Mouse (Mus musculus) frontal cortex, adult (tissue): Measurements from ENCODE around the gene Gpr107.

ENCODE experiments used
- ATAC-seq: cut with Nextera tagmentation; 2 replicates; pipeline ENCODE4 v1.9.2; 2017; ENCODE audit warnings: mild to moderate bottlenecking, moderate library complexity, mixed read lengths; ENCODE audit not compliant: low TSS enrichment

Gene Gpr107

GRCm38 (mm10) chr2:31151892-31152812 lies at the start of gene Gpr107:
Gene Gpr107 (plus strand): TSS chr2:31152316.
- ATAC-seq, result peak; percentile 93

GRCm38 (mm10) chr2:31103321-31103720 lies 48.8 kb upstream of the Gpr107 start:
- no peak for ATAC-seq

DNA sequence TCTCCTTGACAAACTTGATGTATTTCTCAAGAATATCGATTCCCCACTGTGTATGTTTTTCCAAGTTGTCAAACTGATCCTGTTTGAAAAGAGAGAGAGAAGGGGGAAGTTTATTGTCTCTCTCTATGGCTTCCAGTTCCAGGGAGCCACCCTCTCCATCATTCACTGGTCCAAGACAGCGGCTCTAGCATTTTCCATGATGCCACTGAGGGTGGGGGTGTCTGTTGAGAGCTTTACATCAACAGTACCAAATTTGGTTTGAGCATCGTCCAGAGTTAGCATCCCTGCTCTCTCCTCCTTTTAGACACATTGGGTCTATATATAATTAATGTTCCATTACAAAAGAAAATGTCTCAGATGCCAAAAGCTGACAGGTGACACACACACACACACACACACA lies 46.8 kb upstream of the Gpr107 start:
- ATAC-seq, result no peak

- no peak for ATAC-seq
Measured at GRCm38 (mm10) chr2:31106004-31106403, 46.1 kb upstream of the Gpr107 start.

GRCm38 (mm10) chr2:31106621-31107320 lies 45.3 kb upstream of the Gpr107 start:
- ATAC-seq, result peak; percentile 54; the same call in 1 of the 2 replicates

GRCm38 (mm10) chr2:31108186-31108585 lies 43.9 kb upstream of the Gpr107 start:
- no peak for ATAC-seq

- ATAC-seq, result 0 out of 2 replicates have a peak, but pooled peaks have one; percentile 53
Measured at GRCm38 (mm10) chr2:31109960-31110548, 42.1 kb upstream of the Gpr107 start.

GRCm38 (mm10) chr2:31111685-31112084 lies 40.4 kb upstream of the Gpr107 start:
- no peak for ATAC-seq

- no peak for ATAC-seq
Measured at GRCm38 (mm10) chr2:31114205-31114604, 37.9 kb upstream of the Gpr107 start.

GRCm38 (mm10) chr2:31115091-31115942 lies 36.8 kb upstream of the Gpr107 start:
- no peak for ATAC-seq

DNA sequence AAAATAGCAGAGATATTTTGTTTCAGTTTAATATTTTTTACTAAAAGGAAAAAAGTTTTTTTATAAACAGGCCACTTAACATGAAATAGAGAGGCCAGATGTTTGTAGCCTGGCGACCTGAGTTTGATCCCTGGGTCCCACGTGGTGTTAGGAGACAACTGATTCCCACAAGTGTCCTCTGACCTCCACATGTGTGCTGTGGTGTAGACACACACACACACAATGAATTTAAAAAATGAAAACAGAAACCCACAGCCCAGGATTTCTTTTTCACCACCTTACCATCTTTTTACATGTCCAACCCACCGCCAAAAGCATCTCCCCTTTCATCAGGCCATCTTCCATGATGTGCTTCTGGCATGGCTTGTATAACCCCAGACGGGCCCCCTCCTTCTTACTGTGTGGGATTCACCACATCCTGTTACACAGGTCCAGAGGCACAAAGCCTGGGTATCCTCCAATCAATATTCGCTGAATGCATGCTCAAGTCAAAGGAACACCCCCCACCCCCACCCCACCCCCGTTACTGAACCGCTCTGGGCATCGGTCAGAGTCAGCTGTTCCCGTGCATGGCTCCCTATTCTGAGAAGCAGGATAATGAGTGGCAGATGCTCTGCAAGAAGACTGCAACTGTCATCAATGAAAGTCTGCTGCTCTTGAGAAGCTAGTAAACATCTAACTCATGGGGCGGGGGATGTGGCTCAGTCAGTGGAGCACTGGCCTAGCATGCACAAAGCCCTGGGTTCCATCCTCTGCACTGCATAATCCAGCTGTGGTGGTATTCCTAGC lies 36.0 kb upstream of the Gpr107 start:
- ATAC-seq, result no peak

DNA sequence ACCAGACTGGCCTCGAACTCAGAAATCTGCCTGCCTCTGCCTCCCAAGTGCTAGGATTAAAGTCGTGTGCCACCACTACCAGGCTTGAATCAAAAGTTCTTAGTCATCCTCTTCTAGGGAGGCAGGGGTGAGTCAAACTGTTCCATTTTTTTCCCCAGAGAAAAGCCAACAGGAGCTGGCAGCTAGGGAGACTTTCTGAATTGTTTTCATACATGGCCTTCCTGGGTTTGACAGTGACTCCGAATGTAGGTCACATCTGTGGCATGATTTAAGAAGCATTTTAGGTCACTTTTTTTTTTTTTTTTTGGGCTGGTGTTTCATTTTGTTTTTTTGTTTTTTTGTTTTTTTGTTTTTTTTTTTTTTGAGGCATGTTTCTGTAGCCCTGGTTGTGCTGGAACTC lies 33.9 kb upstream of the Gpr107 start:
- ATAC-seq, result no peak

DNA sequence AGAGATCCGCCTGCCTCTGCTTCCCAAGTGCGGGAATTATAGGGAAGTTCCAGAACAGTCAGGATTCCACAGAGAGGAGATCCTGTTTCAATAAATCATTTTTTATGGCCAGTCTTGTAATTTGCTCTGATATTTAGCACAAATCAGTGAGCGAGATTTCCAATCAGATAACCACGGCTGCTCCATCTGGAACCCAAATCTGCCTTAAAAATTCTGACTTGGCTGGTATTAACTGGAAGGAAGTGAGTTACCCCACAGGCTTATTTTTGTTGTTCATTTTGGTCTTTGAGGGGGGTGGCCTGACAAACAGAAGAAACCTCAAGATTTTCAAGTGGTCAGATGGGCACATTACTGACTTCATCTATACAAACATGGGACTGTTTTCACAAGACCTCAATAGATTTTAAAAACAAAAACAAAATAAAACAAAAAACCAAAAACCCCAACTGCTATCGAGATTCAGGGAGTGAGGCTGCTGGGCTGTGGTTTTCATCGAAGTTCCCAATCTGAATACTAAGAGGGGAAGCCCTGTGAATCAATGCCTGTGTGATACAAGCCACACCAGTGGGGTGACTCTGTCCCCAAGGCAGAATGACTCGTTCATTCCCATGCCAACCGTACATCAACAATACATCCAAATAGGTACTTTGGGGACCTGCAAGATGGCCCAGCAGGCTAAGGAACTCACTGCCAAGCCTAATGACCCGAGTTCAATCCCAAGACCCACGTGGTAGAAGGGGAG lies 33.3 kb upstream of the Gpr107 start:
- no peak for ATAC-seq

- ATAC-seq, result peak; percentile 71; the same call in 1 of the 2 replicates
Measured at GRCm38 (mm10) chr2:31119795-31120194, 32.3 kb upstream of the Gpr107 start.

DNA sequence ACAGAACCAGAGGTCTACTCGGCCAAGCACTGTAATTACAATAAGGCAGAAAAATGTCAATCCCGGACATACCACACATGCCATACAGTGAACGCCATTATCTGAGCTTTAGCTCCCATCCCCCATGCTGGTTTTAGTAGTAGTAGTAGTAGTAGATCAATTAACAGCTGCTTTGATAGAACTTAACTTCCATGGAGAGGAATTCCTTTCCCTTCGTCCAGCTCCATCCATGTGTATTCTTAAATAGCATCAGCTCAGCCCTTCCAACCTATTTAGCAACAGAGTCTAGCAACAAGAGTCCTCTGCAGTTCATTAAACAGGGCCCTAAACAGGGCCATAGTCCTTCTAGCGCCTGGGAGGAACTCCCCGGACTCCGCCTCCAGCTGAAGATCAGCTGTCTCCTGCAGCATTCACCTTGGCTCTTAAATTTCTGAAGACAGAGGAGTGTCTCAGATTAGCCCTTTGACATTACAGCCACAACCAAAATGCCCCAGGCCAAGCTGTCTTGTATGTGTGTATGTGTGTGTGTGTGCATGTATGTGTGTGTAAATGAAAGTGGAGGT lies 30.9 kb upstream of the Gpr107 start:
- no peak for ATAC-seq

GRCm38 (mm10) chr2:31122806-31123205 lies 29.3 kb upstream of the Gpr107 start:
- ATAC-seq, result no peak

- ATAC-seq, result no peak
Measured at GRCm38 (mm10) chr2:31123493-31123892, 28.6 kb upstream of the Gpr107 start.

- ATAC-seq, result no peak
Measured at GRCm38 (mm10) chr2:31124694-31125093, 27.4 kb upstream of the Gpr107 start.

- ATAC-seq, result no peak
Measured at GRCm38 (mm10) chr2:31125156-31125555, 27.0 kb upstream of the Gpr107 start.

DNA sequence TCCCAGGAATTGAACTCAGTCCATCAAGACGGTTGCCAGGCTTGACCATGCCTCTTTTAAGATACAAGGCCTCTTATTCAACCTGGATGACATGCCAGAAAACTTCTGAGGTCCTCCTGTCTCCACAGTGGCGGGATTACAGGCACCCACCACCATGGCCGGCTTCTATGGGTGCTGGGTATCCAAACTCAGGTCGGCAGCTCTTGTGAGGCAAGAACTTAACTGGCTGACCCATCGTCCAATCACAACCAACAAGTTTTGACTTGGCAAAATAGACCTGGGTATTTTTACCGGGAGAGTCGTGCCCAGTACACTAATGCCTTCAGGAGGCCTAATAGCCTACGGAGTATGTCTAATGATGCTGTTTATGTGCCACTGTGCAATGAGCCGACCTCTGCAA lies 26.1 kb upstream of the Gpr107 start:
- ATAC-seq, result no peak
